28 mouse cellular contexts compared by ENCODE assay signal in the genomic region with DNA sequence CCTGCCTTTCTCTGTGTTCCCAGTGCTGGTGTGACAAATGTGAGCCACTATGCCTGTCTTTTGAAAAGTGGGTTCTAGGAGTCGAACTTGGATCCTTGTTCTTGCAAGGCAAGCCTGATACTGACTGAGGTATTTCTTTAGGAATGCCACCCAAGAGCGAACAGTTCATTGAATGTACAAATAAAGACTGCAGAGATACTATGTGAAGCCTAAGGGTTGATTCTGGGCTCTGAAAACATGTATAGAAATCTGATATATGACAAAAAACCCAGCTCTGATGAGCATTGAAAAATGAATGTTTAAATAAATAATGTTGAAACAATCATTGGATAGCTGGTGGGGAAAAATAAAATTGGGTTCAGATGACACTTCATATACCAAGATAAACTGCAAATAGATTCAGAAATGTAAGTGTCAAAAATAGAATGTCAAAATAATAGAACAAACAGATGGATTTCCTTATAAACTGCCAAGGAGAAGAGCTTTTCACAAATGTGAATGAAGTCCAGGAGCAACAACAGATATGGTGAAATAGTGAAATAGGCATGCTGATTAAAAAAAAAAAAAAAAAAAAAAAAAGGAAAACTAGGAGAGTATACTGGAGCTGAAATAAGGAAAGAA. TPM values are rescaled to one million over a fixed set of nuclear protein-coding genes. Genes with fewer than 3 reads are reported as not detected.
"Had no signal": no experiment of that assay in that cellular context is flagged by ENCODE, and none has a peak within 500 bp of the region (broad histone marks: within the 10 kb centered on the region; RNA-seq: fewer than 3 reads in every experiment).

No protein-coding gene starts in this region.

- H3K27ac ChIP-seq: gastrocnemius, adult 2 months; heart, embryonic 10.5 days; hindbrain, embryonic 10.5 days; hindbrain, embryonic 12.5 days; hindbrain, embryonic 14.5 days; intestine, embryonic 15.5 days; layer of hippocampus, adult 2 months; left cerebral cortex, adult 2 months; limb, embryonic 12.5 days had no signal

- ATAC-seq: hindbrain, embryonic 16.5 days; inflammation-experienced regulatory T-cells, adult 6 months; intestine, embryonic 15.5 days; intestine, postnatal 0 days had no signal

- H3K36me3 ChIP-seq: heart, embryonic 10.5 days; heart, embryonic 12.5 days; hindbrain, embryonic 10.5 days; hindbrain, embryonic 12.5 days; intestine, embryonic 15.5 days; limb, embryonic 12.5 days had no signal

- H3K9me3 ChIP-seq: heart, embryonic 10.5 days; hindbrain, embryonic 10.5 days; hindbrain, embryonic 12.5 days; intestine, embryonic 15.5 days; limb, embryonic 12.5 days had no signal

- H3K4me2 ChIP-seq: heart, embryonic 12.5 days; hindbrain, embryonic 12.5 days; hindbrain, embryonic 14.5 days; intestine, embryonic 15.5 days; limb, embryonic 12.5 days had no signal

- H3K9ac ChIP-seq: heart, embryonic 12.5 days; hindbrain, embryonic 12.5 days; hindbrain, embryonic 14.5 days; intestine, embryonic 15.5 days; limb, embryonic 12.5 days had no signal

- H3K27me3 ChIP-seq: heart, embryonic 12.5 days; hindbrain, embryonic 12.5 days; intestine, embryonic 15.5 days; limb, embryonic 12.5 days had no signal

- H3K4me3 ChIP-seq: gastrocnemius, adult 2 months; heart, embryonic 10.5 days; heart, embryonic 12.5 days; hindbrain, embryonic 10.5 days; hindbrain, embryonic 12.5 days; intestine, embryonic 15.5 days; layer of hippocampus, adult 2 months; left cerebral cortex, adult 2 months; limb, embryonic 12.5 days had no signal

- H3K4me1 ChIP-seq: heart, embryonic 10.5 days; heart, embryonic 12.5 days; hindbrain, embryonic 10.5 days; hindbrain, embryonic 12.5 days; intestine, embryonic 15.5 days; limb, embryonic 12.5 days had no signal

- DNase-seq: gastrocnemius, adult 2 months; gastrocnemius, postnatal 10 days; gastrocnemius, postnatal 25 days; heart, adult 18-20 months; heart, postnatal 10 days; heart, postnatal 4 days; kidney, adult 18-20 months; kidney, adult 8-10 months; kidney, postnatal 10 days; kidney, postnatal 25 days; kidney, postnatal 4 days; liver had no signal

RNA-seq across cellular contexts. Expression of a gene that starts 11.9 kb away (rescaled TPM):
- polyA plus RNA-seq: heart, embryonic 10.5 days; heart, embryonic 12.5 days; heart, embryonic 14.5 days; heart, embryonic 16.5 days; inflammation-experienced regulatory T-cells, adult 6 months; intestine, embryonic 15.5 days; intestine, postnatal 0 days; kidney, embryonic 16.5 days; limb, embryonic 12.5 days; limb, embryonic 14.5 days had no signal

RNA-seq across cellular contexts. Expression of a gene that starts 42.4 kb away (rescaled TPM):
- polyA plus RNA-seq: heart, embryonic 10.5 days; heart, embryonic 12.5 days; hindbrain, embryonic 12.5 days had no signal
